22 mouse cellular contexts compared by ENCODE assay signal in genomic region chr13:51819351-51819750, GRCm38 (mm10). TPM values are rescaled to one million over a fixed set of nuclear protein-coding genes. Genes with fewer than 3 reads are reported as not detected.
DNase-seq lines count a peak whose midpoint lies in the region; ATAC-seq and TF ChIP-seq lines count a peak whose summit lies in the region.
"Had no signal": no experiment of that assay in that cellular context is flagged by ENCODE, and none has a peak within 500 bp of the region (broad histone marks: within the 10 kb centered on the region; RNA-seq: fewer than 3 reads in every experiment).

No protein-coding gene starts in this region.

- H3K36me3 ChIP-seq in kidney, adult 2 months (ENCODE audit: control insufficient read depth, insufficient read depth, low read length): no peaks in the 10 kb centered on the region
- H3K36me3 ChIP-seq in kidney, embryonic 14.5 days (ENCODE audit: control insufficient read depth, insufficient read depth, low read length): no peaks in the 10 kb centered on the region
- H3K36me3 ChIP-seq: forebrain, embryonic 10.5 days; hindbrain, embryonic 12.5 days; hindbrain, embryonic 15.5 days had no signal

- H3K9ac ChIP-seq in kidney, embryonic 14.5 days (ENCODE audit: low read depth, low read length): no peak overlapping the region
- H3K9ac ChIP-seq: forebrain, embryonic 13.5 days; forebrain, postnatal 0 days; hindbrain, embryonic 12.5 days; hindbrain, embryonic 15.5 days had no signal

- no peak for TF ChIP-seq CTCF in kidney, adult 2 months (conservative IDR thresholded peaks at IDR 0.05; ENCODE audit: insufficient read depth, insufficient read length, low read depth, low read length)

- H3K4me1 ChIP-seq in kidney, adult 2 months (ENCODE audit: control insufficient read depth, insufficient read depth, low read length): peaks cover 13% of the 10 kb centered on the region
- peaks cover 4% of the 10 kb centered on the region; the same call in 1 of the 2 replicates for H3K4me1 ChIP-seq in kidney, embryonic 14.5 days (ENCODE audit: control insufficient read depth, insufficient read depth, low read length)

- no peaks in the 10 kb centered on the region for H3K9me3 ChIP-seq in kidney, embryonic 14.5 days (ENCODE audit: control insufficient read depth, low read length)
- H3K9me3 ChIP-seq: forebrain, embryonic 10.5 days; forebrain, embryonic 13.5 days; hindbrain, embryonic 12.5 days; hindbrain, embryonic 15.5 days had no signal

- H3K27ac ChIP-seq in kidney, adult 2 months (ENCODE audit: insufficient read depth, low read depth, low read length): peak overlapping the region; percentile 11; the same call in 1 of the 2 replicates
- H3K27ac ChIP-seq in kidney, embryonic 14.5 days (ENCODE audit: low read depth, low read length): no peak overlapping the region
- H3K27ac ChIP-seq: forebrain, embryonic 10.5 days; forebrain, embryonic 13.5 days; gastrocnemius, adult 2 months; hindbrain, embryonic 12.5 days; hindbrain, embryonic 15.5 days had no signal

- no peak for ATAC-seq in kidney, embryonic 14.5 days (ENCODE audit: low FRiP score, low TSS enrichment)
- ATAC-seq: CD4-positive, CD25-positive, alpha-beta regulatory T cell, adult 4 months; forebrain, embryonic 13.5 days; forebrain, postnatal 0 days had no signal

- no peaks in the 10 kb centered on the region for H3K27me3 ChIP-seq in kidney, adult 2 months (replicated peaks; ENCODE audit: control insufficient read depth, insufficient read depth, low read length)
- H3K27me3 ChIP-seq in kidney, embryonic 14.5 days (ENCODE audit: control insufficient read depth, insufficient read depth, low read length): no peaks in the 10 kb centered on the region
- H3K27me3 ChIP-seq: forebrain, embryonic 13.5 days; hindbrain, embryonic 12.5 days; hindbrain, embryonic 15.5 days had no signal

- H3K4me2 ChIP-seq in kidney, embryonic 14.5 days (replicated peaks; ENCODE audit: low read depth, low read length): no peak overlapping the region
- H3K4me2 ChIP-seq: forebrain, embryonic 13.5 days; heart, embryonic 11.5 days; hindbrain, embryonic 12.5 days; hindbrain, embryonic 15.5 days had no signal

- DNase-seq in kidney, adult 2 months: no peak
- DNase-seq in adrenal gland, adult 8-10 months: peak; percentile 45
- peak; percentile 41 for DNase-seq in adrenal gland, postnatal 10 days
- peak; percentile 55 to 63 for DNase-seq in adrenal gland, postnatal 36 days
- no peak for DNase-seq in embryo, embryonic 9.5 days (ENCODE audit: extremely low spot score)
- no peak for DNase-seq in testis, postnatal 14 days (ENCODE audit: low spot score)
- DNase-seq: cerebellum, adult 11 months; cerebellum, adult 8-10 months; cerebellum, postnatal 10 days; cerebellum, postnatal 36 days; embryo, embryonic 11 days; forebrain, postnatal 0 days; gastrocnemius, adult 2 months; gastrocnemius, postnatal 14 days; heart, adult 11 months had no signal

- TF ChIP-seq POLR2A in kidney, adult 2 months (IDR thresholded peaks at IDR 0.05; ENCODE audit: low read depth, low read length): no peak

- 72% methylated on average over 6 of the region's 6 CpGs for WGBS in kidney, adult 2 months
- WGBS in kidney, embryonic 14.5 days: 80% methylated on average over 6 of the region's 6 CpGs

- no peak overlapping the region for H3K4me3 ChIP-seq in kidney, adult 2 months (ENCODE audit: insufficient read depth, low read depth, low read length)
- H3K4me3 ChIP-seq in kidney, embryonic 14.5 days (ENCODE audit: low read length): no peak overlapping the region
- H3K4me3 ChIP-seq: forebrain, embryonic 10.5 days; forebrain, embryonic 13.5 days; gastrocnemius, adult 2 months; hindbrain, embryonic 12.5 days; hindbrain, embryonic 15.5 days had no signal

RNA-seq across cellular contexts. Expression of gene Sema4d, which starts 25.8 kb away (rescaled TPM):
- 87.8 and 93.2 TPM in 2 replicates for polyA plus RNA-seq in kidney, adult 2 months (2012; rRNA removed)
- polyA plus RNA-seq in kidney, embryonic 14.5 days (2014; fragmentation: Nextera tagmentation; extraction: Ambion mirVana): 11.3 and 20.2 TPM in 2 replicates
- total RNA-seq in adrenal gland, adult 8-10 months (2022): 10 to 100 TPM in 3 of 4 experiments, 1 to 10 TPM in 1; 8.9 to 23.2 (median 16.2) TPM
- total RNA-seq in adrenal gland, postnatal 10 days (2021): 10 to 100 TPM; 13.9 to 25.4 TPM
- 10 to 100 TPM; 12.4 to 15.7 TPM for total RNA-seq in adrenal gland, postnatal 36 days (2021)

RNA-seq across cellular contexts. Expression of gene Gadd45g, which starts 27.1 kb away (rescaled TPM):
- 57.2 and 59.8 TPM in 2 replicates for polyA plus RNA-seq in kidney, adult 2 months (2012; rRNA removed)
- polyA plus RNA-seq in kidney, embryonic 14.5 days (2014; fragmentation: Nextera tagmentation; extraction: Ambion mirVana): 26.6 and 29.0 TPM in 2 replicates
- 10 to 100 TPM; 13.3 to 61.3 (median 18.6) TPM for total RNA-seq in adrenal gland, adult 8-10 months (2022)
- 10 to 100 TPM; 28.4 to 87.1 TPM for total RNA-seq in adrenal gland, postnatal 10 days (2021)
- total RNA-seq in adrenal gland, postnatal 36 days (2021): 10 to 100 TPM; 71.8 to 72.5 TPM

Comparison
In these comparisons a context has a peak if more than half of its experiments do, and no peak if none do; other contexts are left out.
1. DNase-seq: peak in adrenal gland, adult 8-10 months (single experiment), adrenal gland, postnatal 10 days (single experiment) and adrenal gland, postnatal 36 days (2 of 2); none in kidney, adult 2 months (single experiment), embryo, embryonic 9.5 days (single experiment) and testis, postnatal 14 days (single experiment).